Mouse (Mus musculus) liver, embryonic 11.5 days (tissue): ENCODE data around the gene Itgb3bp. TPM values are rescaled to one million over a fixed set of nuclear protein-coding genes. Genes with fewer than 3 reads are reported as not detected.

Source experiments
- ATAC-seq: fragments of 200-750 bp; cut with Nextera tagmentation; replicated peaks from 2 replicates; pipeline ENCODE4 v1.8.0; 2017; ENCODE audit warnings: moderate number of reproducible peaks, mild to moderate bottlenecking, moderate TSS enrichment, moderate library complexity; ENCODE audit not compliant: low FRiP score
- DNase-seq: peaks from one replicate; pipeline ENCODE4 v3.0.0-alpha.2; 2017; ENCODE audit warnings: low spot score
- H3K27ac ChIP-seq: fragments of 300-500 bp; sonication (generic); 2 replicates; pipeline ENCODE4 v1.5.1; 2014; ENCODE audit warnings: mild to moderate bottlenecking, low read depth, low read length, control low read depth
- H3K27me3 ChIP-seq: fragments of 300-500 bp; sonication (generic); replicated peaks from 2 replicates; pipeline ENCODE4 v1.6.1; 2014; ENCODE audit warnings: low read length, mixed read lengths; ENCODE audit not compliant: control insufficient read depth, insufficient read depth
- H3K36me3 ChIP-seq: fragments of 300-500 bp; sonication (generic); 2 replicates; pipeline ENCODE4 v1.6.1; 2014; ENCODE audit warnings: mild to moderate bottlenecking, low read length, moderate library complexity, mixed read lengths; ENCODE audit not compliant: control insufficient read depth, insufficient read depth
- H3K4me1 ChIP-seq: fragments of 300-500 bp; sonication (generic); replicated peaks from 2 replicates; pipeline ENCODE4 v1.6.1; 2014; ENCODE audit warnings: low read length, mixed read lengths; ENCODE audit not compliant: control insufficient read depth, insufficient read depth
- H3K4me2 ChIP-seq: fragments of 300-500 bp; sonication (generic); 2 replicates; pipeline ENCODE4 v1.6.1; 2014; ENCODE audit warnings: mild to moderate bottlenecking, control low read depth, moderate library complexity
- H3K4me3 ChIP-seq: fragments of 300-500 bp; sonication (generic); 2 replicates; pipeline ENCODE4 v1.5.1; 2014; ENCODE audit warnings: low read depth, low read length, control low read depth
- H3K9ac ChIP-seq: fragments of 300-500 bp; sonication (generic); 2 replicates; pipeline ENCODE4 v1.6.1; 2014; ENCODE audit warnings: low read depth, low read length, control low read depth
- H3K9me3 ChIP-seq: fragments of 300-500 bp; sonication (generic); 2 replicates; pipeline ENCODE4 v1.6.1; 2016; ENCODE audit warnings: low read length, inconsistent platforms, mixed read lengths; ENCODE audit not compliant: control insufficient read depth
- WGBS: fragments of 180-500 bp; shearing (Covaris S2); extraction: QIAGEN DNeasy Blood & Tissue Kit; methylation state at CpG from one replicate; pipeline ENCODE4 v1.1.7; 2014; 5-methylcytosine and 5-hydroxymethylcytosine counted together
- polyA plus RNA-seq: library from polyadenylated mRNA; unstranded; fragments of >200 nt; fragmentation: Nextera tagmentation; extraction: Ambion mirVana; gene quantifications from 2 replicates; pipeline ENCODE4 v1.2.1, GENCODE M21; 2014

Gene Itgb3bp
- polyA plus RNA-seq, 1 experiment from 2014 or later, result 39.0 TPM

- ATAC-seq (no peak), DNase-seq (no peak)
- Histone ChIP-seq H3K27me3 (no peaks in the 10 kb centered on the region), H3K4me2 (no peak overlapping the region), H3K4me3 (no peak overlapping the region), H3K27ac (no peak overlapping the region), H3K4me1 (no peaks in the 10 kb centered on the region), H3K9me3 (peaks cover 12% of the 10 kb centered on the region; the same call in 1 of the 2 replicates), H3K9ac (no peak overlapping the region), H3K36me3 (peaks cover 37% of the 10 kb centered on the region)
- 89% methylated on average over 8 of the region's 8 CpGs for WGBS
Observed at GRCm38 (mm10) chr4:99725914-99726451, 203.6 kb downstream of the Itgb3bp start.

- Histone ChIP-seq H3K4me2 (no peak overlapping the region), H3K9ac (no peak overlapping the region), H3K9me3 (no peaks in the 10 kb centered on the region; the same call in 1 of the 2 replicates), H3K27me3 (no peaks in the 10 kb centered on the region), H3K4me1 (no peaks in the 10 kb centered on the region), H3K4me3 (no peak overlapping the region), H3K27ac (no peak overlapping the region), H3K36me3 (peaks cover 24% of the 10 kb centered on the region)
- no peak for ATAC-seq
- WGBS, result 92% methylated on average over 4 of the region's 4 CpGs
- DNase-seq, result no peak
Observed at GRCm38 (mm10) chr4:99724331-99724730, 205.3 kb downstream of the Itgb3bp start.

GRCm38 (mm10) chr4:99717905-99718304 lies 211.7 kb downstream of the Itgb3bp start:
- H3K4me3 ChIP-seq, result no peak overlapping the region
- DNase-seq (no peak), ATAC-seq (no peak)
- WGBS, result 49% methylated on average over 4 of the region's 4 CpGs
- H3K9ac ChIP-seq, result no peak overlapping the region
- H3K9me3 ChIP-seq, result no peaks in the 10 kb centered on the region
- H3K27ac ChIP-seq, result no peak overlapping the region
- H3K4me1 ChIP-seq, result 0 out of 2 replicates have a peak, but pooled peaks cover 5% of the 10 kb centered on the region
- H3K36me3 ChIP-seq, result no peaks in the 10 kb centered on the region
- no peak overlapping the region for H3K4me2 ChIP-seq
- no peaks in the 10 kb centered on the region for H3K27me3 ChIP-seq

GRCm38 (mm10) chr4:99715783-99716416 lies 213.7 kb downstream of the Itgb3bp start:
- Histone ChIP-seq H3K9me3 (no peaks in the 10 kb centered on the region), H3K9ac (peak overlapping the region; percentile 95), H3K4me2 (peak overlapping the region; percentile 91), H3K27me3 (no peaks in the 10 kb centered on the region), H3K4me3 (peak overlapping the region; percentile 83), H3K36me3 (no peaks in the 10 kb centered on the region), H3K27ac (peak overlapping the region; percentile 57), H3K4me1 (0 out of 2 replicates have a peak, but pooled peaks cover 5% of the 10 kb centered on the region)
- 16% methylated on average over 25 of the region's 25 CpGs for WGBS
- peak; percentile 66 for ATAC-seq
- DNase-seq, result no peak

Other genes with a start within 250 kb of the Itgb3bp start
- gene Alg6, start 214.1 kb downstream of the Itgb3bp start, polyA plus RNA-seq, result 27.6 and 33.3 TPM in 2 replicates
- gene Efcab7, start 100.6 kb downstream of the Itgb3bp start, polyA plus RNA-seq, result 14.3 and 16.2 TPM in 2 replicates
- 105 and 117 TPM in 2 replicates for gene Pgm1, start 399 bp downstream of the Itgb3bp start, polyA plus RNA-seq
- gene Ror1, start 166.0 kb upstream of the Itgb3bp start, polyA plus RNA-seq, result 3.9 and 4.1 TPM in 2 replicates